Mouse (Mus musculus) erythroblast, embryonic 14.5 days (primary cell): ENCODE results near the gene Alg9.

Source experiments
- GATA1 ChIP-seq: IDR thresholded peaks from 2 replicates; pipeline ENCODE4 v1.6.1; 2012; ENCODE audit warnings: low read length, inconsistent platforms, mixed read lengths
- TAL1 ChIP-seq: IDR thresholded peaks from 3 replicates; pipeline ENCODE4 v1.6.1; 2012; ENCODE audit warnings: low read length, inconsistent platforms, mixed read lengths

DNA sequence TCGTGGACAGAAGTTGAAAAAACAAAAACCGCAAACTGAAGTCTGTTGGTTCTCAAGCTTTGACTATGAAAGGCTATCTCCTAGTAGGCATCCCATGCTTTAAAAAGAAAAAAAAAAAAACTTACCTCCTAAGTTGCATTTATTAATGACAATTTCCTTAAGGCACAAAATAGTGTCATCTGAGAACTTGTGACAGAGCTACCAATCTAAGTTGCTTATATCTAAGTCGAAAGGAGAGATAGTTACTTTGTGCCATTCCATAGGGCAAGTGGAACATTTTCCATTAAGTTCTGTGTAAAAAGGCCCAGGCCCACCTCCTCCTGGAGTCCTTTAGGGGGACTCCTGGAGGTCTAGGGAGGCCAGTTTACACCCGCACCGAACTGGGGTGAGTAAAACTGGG, 81.0 kb downstream of the Alg9 start:
- TF ChIP-seq GATA1 (no peak), TAL1 (no peak)
